Mouse (Mus musculus) lung, embryonic 16.5 days (tissue): Measurements from ENCODE around the gene Adgrb3. TPM values are rescaled to one million over a fixed set of nuclear protein-coding genes. Genes with fewer than 3 reads are reported as not detected.

Experiments used
- ATAC-seq: fragments of 200-750 bp; cut with Nextera tagmentation; 2 replicates; pipeline ENCODE4 v1.8.0; 2017; ENCODE audit warnings: low read depth, mild to moderate bottlenecking, moderate library complexity
- H3K27ac ChIP-seq: fragments of 300-500 bp; sonication (generic); 2 replicates; pipeline ENCODE4 v1.5.1; 2014; ENCODE audit warnings: mild to moderate bottlenecking, control low read depth, low read length
- H3K27me3 ChIP-seq: fragments of 300-500 bp; sonication (generic); 2 replicates; pipeline ENCODE4 v1.6.1; 2014; ENCODE audit warnings: low read depth, low read length, mixed read lengths; ENCODE audit not compliant: control insufficient read depth, insufficient read depth
- H3K36me3 ChIP-seq: fragments of 300-500 bp; sonication (generic); 2 replicates; pipeline ENCODE4 v1.6.1; 2014; ENCODE audit warnings: low read length; ENCODE audit not compliant: control insufficient read depth, insufficient read depth
- H3K4me1 ChIP-seq: fragments of 300-500 bp; sonication (generic); replicated peaks from 2 replicates; pipeline ENCODE4 v1.6.1; 2014; ENCODE audit warnings: low read length, mixed read lengths; ENCODE audit not compliant: control insufficient read depth, insufficient read depth
- H3K4me2 ChIP-seq: fragments of 300-500 bp; sonication (generic); 2 replicates; pipeline ENCODE4 v1.6.1; 2014; ENCODE audit warnings: low read depth, low read length, control low read depth
- H3K4me3 ChIP-seq: fragments of 300-500 bp; sonication (generic); 2 replicates; pipeline ENCODE4 v1.5.1; 2014; ENCODE audit warnings: mild to moderate bottlenecking, low read length, control low read depth
- H3K9ac ChIP-seq: fragments of 300-500 bp; sonication (generic); 2 replicates; pipeline ENCODE4 v1.6.1; 2014; ENCODE audit warnings: low read length, control low read depth
- H3K9me3 ChIP-seq: fragments of 300-500 bp; sonication (generic); 2 replicates; pipeline ENCODE4 v1.6.1; 2016; ENCODE audit warnings: low read length; ENCODE audit not compliant: control insufficient read depth
- WGBS: fragments of 180-500 bp; shearing (Covaris S2); extraction: QIAGEN DNeasy Blood & Tissue Kit; methylation state at CpG from one replicate; pipeline ENCODE4 v1.1.7; 2014; 5-methylcytosine and 5-hydroxymethylcytosine counted together
- polyA plus RNA-seq: library from polyadenylated mRNA; unstranded; fragments of >200 nt; fragmentation: Nextera tagmentation; extraction: Ambion mirVana; gene quantifications from 2 replicates; pipeline ENCODE4 v1.2.1, GENCODE M21; 2015

Adgrb3 gene
- polyA plus RNA-seq, 1 experiment from 2014 or later, result 0.51 TPM

GRCm38 (mm10) chr1:25581698-25582097, 247.8 kb downstream of the Adgrb3 start:
- Histone ChIP-seq H3K4me2 (no peak overlapping the region), H3K4me1 (no peaks in the 10 kb centered on the region), H3K9me3 (no peaks in the 10 kb centered on the region), H3K4me3 (no peak overlapping the region), H3K9ac (no peak overlapping the region), H3K27me3 (no peaks in the 10 kb centered on the region), H3K36me3 (no peaks in the 10 kb centered on the region), H3K27ac (no peak overlapping the region)
- ATAC-seq, result no peak
- 64% methylated on average over 1 of the region's 1 CpGs for WGBS

GRCm38 (mm10) chr1:25577836-25578235, 251.7 kb downstream of the Adgrb3 start:
- H3K4me3 ChIP-seq, result no peak overlapping the region
- no peak overlapping the region for H3K27ac ChIP-seq
- no peaks in the 10 kb centered on the region for H3K27me3 ChIP-seq
- 63% methylated on average over 4 of the region's 4 CpGs for WGBS
- no peak overlapping the region for H3K4me2 ChIP-seq
- H3K9me3 ChIP-seq, result no peaks in the 10 kb centered on the region
- ATAC-seq, result no peak
- H3K4me1 ChIP-seq, result no peaks in the 10 kb centered on the region
- no peak overlapping the region for H3K9ac ChIP-seq
- no peaks in the 10 kb centered on the region for H3K36me3 ChIP-seq

GRCm38 (mm10) chr1:25576598-25576997, 252.9 kb downstream of the Adgrb3 start:
- ATAC-seq, result no peak

GRCm38 (mm10) chr1:25568096-25568495, 261.4 kb downstream of the Adgrb3 start:
- no peak for ATAC-seq
- H3K4me1 ChIP-seq, result no peaks in the 10 kb centered on the region
- H3K9ac ChIP-seq, result no peak overlapping the region
- H3K9me3 ChIP-seq, result no peaks in the 10 kb centered on the region
- no peaks in the 10 kb centered on the region for H3K27me3 ChIP-seq
- no peak overlapping the region for H3K27ac ChIP-seq
- H3K36me3 ChIP-seq, result no peaks in the 10 kb centered on the region
- H3K4me2 ChIP-seq, result no peak overlapping the region
- H3K4me3 ChIP-seq, result no peak overlapping the region
- 97% methylated on average over 1 of the region's 1 CpGs for WGBS

More at GRCm38 (mm10) chr1:25576598-25576997, 252.9 kb downstream of the Adgrb3 start:
- 84% methylated on average over 6 of the region's 6 CpGs for WGBS
- H3K4me1 ChIP-seq, result no peaks in the 10 kb centered on the region
- no peak overlapping the region for H3K27ac ChIP-seq
- H3K36me3 ChIP-seq, result no peaks in the 10 kb centered on the region
- no peak overlapping the region for H3K4me3 ChIP-seq
- H3K4me2 ChIP-seq, result no peak overlapping the region
- H3K9me3 ChIP-seq, result no peaks in the 10 kb centered on the region
- H3K9ac ChIP-seq, result no peak overlapping the region
- no peaks in the 10 kb centered on the region for H3K27me3 ChIP-seq

GRCm38 (mm10) chr1:25546072-25546471, 283.4 kb downstream of the Adgrb3 start:
- 91% methylated on average over 1 of the region's 1 CpGs for WGBS
- Histone ChIP-seq H3K27me3 (no peaks in the 10 kb centered on the region), H3K36me3 (no peaks in the 10 kb centered on the region), H3K9me3 (no peaks in the 10 kb centered on the region), H3K4me3 (no peak overlapping the region), H3K4me1 (no peaks in the 10 kb centered on the region), H3K4me2 (no peak overlapping the region), H3K27ac (no peak overlapping the region), H3K9ac (no peak overlapping the region)
- ATAC-seq, result no peak

GRCm38 (mm10) chr1:25543915-25544314, 285.6 kb downstream of the Adgrb3 start:
- no peak overlapping the region for H3K27ac ChIP-seq
- WGBS, result 83% methylated on average over 2 of the region's 2 CpGs

GRCm38 (mm10) chr1:25542891-25543290, 286.6 kb downstream of the Adgrb3 start:
- no peak overlapping the region for H3K27ac ChIP-seq
- H3K27me3 ChIP-seq, result no peaks in the 10 kb centered on the region
- no peaks in the 10 kb centered on the region for H3K36me3 ChIP-seq
- no peak overlapping the region for H3K9ac ChIP-seq
- no peak for ATAC-seq
- no peaks in the 10 kb centered on the region for H3K9me3 ChIP-seq
- H3K4me1 ChIP-seq, result no peaks in the 10 kb centered on the region
- WGBS, result 34% methylated on average over 3 of the region's 3 CpGs
- H3K4me2 ChIP-seq, result no peak overlapping the region
- H3K4me3 ChIP-seq, result no peak overlapping the region

More at GRCm38 (mm10) chr1:25543915-25544314, 285.6 kb downstream of the Adgrb3 start:
- Histone ChIP-seq H3K9ac (no peak overlapping the region), H3K4me2 (no peak overlapping the region), H3K4me3 (no peak overlapping the region), H3K27me3 (no peaks in the 10 kb centered on the region), H3K36me3 (no peaks in the 10 kb centered on the region), H3K9me3 (no peaks in the 10 kb centered on the region), H3K4me1 (no peaks in the 10 kb centered on the region)
- no peak for ATAC-seq

GRCm38 (mm10) chr1:25526976-25527375, 302.5 kb downstream of the Adgrb3 start:
- H3K4me2 ChIP-seq, result no peak overlapping the region
- H3K27me3 ChIP-seq, result no peaks in the 10 kb centered on the region
- H3K9ac ChIP-seq, result no peak overlapping the region
- H3K36me3 ChIP-seq, result no peaks in the 10 kb centered on the region
- H3K27ac ChIP-seq, result no peak overlapping the region
- no peak for ATAC-seq
- WGBS, result 69% methylated on average over 4 of the region's 4 CpGs
- no peak overlapping the region for H3K4me3 ChIP-seq
- H3K9me3 ChIP-seq, result no peaks in the 10 kb centered on the region
- H3K4me1 ChIP-seq, result no peaks in the 10 kb centered on the region

- 55% methylated on average over 10 of the region's 10 CpGs for WGBS
- Histone ChIP-seq H3K4me2 (no peak overlapping the region), H3K9ac (no peak overlapping the region), H3K36me3 (no peaks in the 10 kb centered on the region), H3K9me3 (no peaks in the 10 kb centered on the region), H3K27ac (no peak overlapping the region), H3K4me1 (no peaks in the 10 kb centered on the region), H3K4me3 (no peak overlapping the region), H3K27me3 (no peaks in the 10 kb centered on the region)
- no peak for ATAC-seq
Observed at GRCm38 (mm10) chr1:25510321-25511055, 319.0 kb downstream of the Adgrb3 start.
